Mouse (Mus musculus) urinary bladder, postnatal 36 days (tissue): Measurements from ENCODE around the gene Zfp322a.
"Not testable (repeated sequence)": the region's sequence is repeated elsewhere in the genome, so short reads cannot be mapped to it uniquely, and the experiment has no call there.

Source experiments
- DNase-seq, 2 experiments: peaks; one replicate each; pipeline ENCODE4 v3.0.0; 2022; ENCODE audit warnings: low spot score in 2 of 2, mixed read lengths in 1 of 2

The Zfp322a gene

GRCm38 (mm10) chr13:23368583-23369420 is at the start of gene Zfp322a:
Gene Zfp322a, minus strand, starts transcription at chr13:23369208.
- DNase-seq, result peak; percentile 91 to 96

- DNase-seq, result no peak
These were observed 43.9 kb upstream of the Zfp322a start for GRCm38 (mm10) chr13:23412630-23413521.

GRCm38 (mm10) chr13:23412211-23412629 is 43.2 kb upstream of the Zfp322a start:
- no peak for DNase-seq

- DNase-seq, result no peak
These were observed 42.6 kb upstream of the Zfp322a start for GRCm38 (mm10) chr13:23411311-23412210.

- no peak for DNase-seq
These were observed 41.6 kb upstream of the Zfp322a start for GRCm38 (mm10) chr13:23410632-23411031.

GRCm38 (mm10) chr13:23402626-23403025 is 33.6 kb upstream of the Zfp322a start:
- no peak for DNase-seq

- DNase-seq, result peak; percentile 76 to 81
These were observed 32.9 kb upstream of the Zfp322a start for GRCm38 (mm10) chr13:23401683-23402527.

GRCm38 (mm10) chr13:23400771-23401682 is 32.0 kb upstream of the Zfp322a start:
- DNase-seq, result no peak

- DNase-seq, result not testable (repeated sequence)
These were observed 27.9 kb upstream of the Zfp322a start for GRCm38 (mm10) chr13:23396913-23397312.

- DNase-seq, result no peak
These were observed 27.3 kb upstream of the Zfp322a start for GRCm38 (mm10) chr13:23396246-23396703.

GRCm38 (mm10) chr13:23395301-23396245 is 26.6 kb upstream of the Zfp322a start:
- no peak for DNase-seq

- no peak for DNase-seq
These were observed 18.5 kb upstream of the Zfp322a start for GRCm38 (mm10) chr13:23387548-23387947.

- DNase-seq, result no peak
These were observed 14.1 kb upstream of the Zfp322a start for GRCm38 (mm10) chr13:23383127-23383526.

GRCm38 (mm10) chr13:23372433-23372832 is 3.4 kb upstream of the Zfp322a start:
- no peak for DNase-seq

- no peak for DNase-seq
These were observed 1.1 kb upstream of the Zfp322a start for GRCm38 (mm10) chr13:23370075-23370474.

- DNase-seq, result no peak
These were observed 385 bp upstream of the Zfp322a start for GRCm38 (mm10) chr13:23369421-23369765.

GRCm38 (mm10) chr13:23361536-23361935 is 7.5 kb downstream of the Zfp322a start:
- no peak for DNase-seq

GRCm38 (mm10) chr13:23354541-23354940 is 14.5 kb downstream of the Zfp322a start:
- DNase-seq, result not testable (repeated sequence)
